Mouse (Mus musculus): ENCODE data around the gene Nudt17.

- TF ChIP-seq CTCF (conservative IDR thresholded peaks at IDR 0.05 in 1 of 2, IDR thresholded peaks at IDR 0.05 in 1 of 2; ENCODE audit: low read depth in 2 of 2, low read length in 2 of 2): no peak
- no peak for TF ChIP-seq POLR2A (IDR thresholded peaks at IDR 0.05; ENCODE audit: low read depth, low read length)
- TF ChIP-seq USF1 (IDR thresholded peaks at IDR 0.05; ENCODE audit: low read depth, low read length): no peak
- no peak for TF ChIP-seq HCFC1 (IDR thresholded peaks at IDR 0.05; ENCODE audit: low read depth, low read length)
- TF ChIP-seq NRF1 (IDR thresholded peaks at IDR 0.05; ENCODE audit: low read depth, low read length): no peak
- TF ChIP-seq MYC (IDR thresholded peaks at IDR 0.05; ENCODE audit: low read depth, low read length): no peak
- no peak for TF ChIP-seq ZNF384 (IDR thresholded peaks at IDR 0.05; ENCODE audit: low read depth, low read length)
- no peak for TF ChIP-seq GABPA (IDR thresholded peaks at IDR 0.05; ENCODE audit: insufficient replicate concordance, low read depth, low read length)
- TF ChIP-seq RCOR1 (conservative IDR thresholded peaks at IDR 0.05; ENCODE audit: low read depth, low read length): no peak
- TF ChIP-seq CHD2 (IDR thresholded peaks at IDR 0.05; ENCODE audit: low read length): no peak
- no peak for TF ChIP-seq ZC3H11A (IDR thresholded peaks at IDR 0.05; ENCODE audit: low read depth, low read length)
Observed at GRCm38 (mm10) chr3:96708684-96709064, 312 bp upstream of the Nudt17 start.

All from CH12.LX (cell line).